Mouse (Mus musculus) heart, embryonic 11.5 days (tissue): ENCODE measurements around the gene Mlf1. TPM values are rescaled to one million over a fixed set of nuclear protein-coding genes. Genes with fewer than 3 reads are reported as not detected.

Experiments used
- ATAC-seq: fragments of 200-750 bp; cut with Nextera tagmentation; replicated peaks from 2 replicates; pipeline ENCODE4 v1.8.0; 2017; ENCODE audit warnings: moderate library complexity; ENCODE audit not compliant: insufficient number of reproducible peaks, low FRiP score, low TSS enrichment
- H3K27ac ChIP-seq: fragments of 300-500 bp; sonication (generic); 2 replicates; pipeline ENCODE4 v1.5.1; 2014; ENCODE audit warnings: mild to moderate bottlenecking, low read depth, low read length
- H3K27me3 ChIP-seq: fragments of 300-500 bp; sonication (generic); 2 replicates; pipeline ENCODE4 v1.6.1; 2014; ENCODE audit warnings: mild to moderate bottlenecking, low read length, mixed read lengths; ENCODE audit not compliant: control insufficient read depth, insufficient read depth
- H3K36me3 ChIP-seq: fragments of 300-500 bp; sonication (generic); 2 replicates; pipeline ENCODE4 v1.6.1; 2014; ENCODE audit warnings: mild to moderate bottlenecking, low read length, moderate library complexity, mixed read lengths; ENCODE audit not compliant: control insufficient read depth, insufficient read depth
- H3K4me1 ChIP-seq: fragments of 300-500 bp; sonication (generic); 2 replicates; pipeline ENCODE4 v1.6.1; 2014; ENCODE audit warnings: low read length; ENCODE audit not compliant: control insufficient read depth, insufficient read depth
- H3K4me2 ChIP-seq: fragments of 300-500 bp; sonication (generic); 2 replicates; pipeline ENCODE4 v1.6.1; 2014; ENCODE audit warnings: mild to moderate bottlenecking, moderate library complexity
- H3K4me3 ChIP-seq: fragments of 300-500 bp; sonication (generic); 2 replicates; pipeline ENCODE4 v1.5.1; 2014; ENCODE audit warnings: low read depth, low read length
- H3K9ac ChIP-seq: fragments of 300-500 bp; sonication (generic); 2 replicates; pipeline ENCODE4 v1.6.1; 2014; ENCODE audit warnings: mild to moderate bottlenecking, low read depth, low read length, moderate library complexity
- H3K9me3 ChIP-seq: fragments of 300-500 bp; sonication (generic); replicated peaks from 2 replicates; pipeline ENCODE4 v1.6.1; 2016; ENCODE audit warnings: low read length; ENCODE audit not compliant: control insufficient read depth
- whole genome bisulfite sequencing: fragments of 180-500 bp; shearing (Covaris S2); extraction: QIAGEN DNeasy Blood & Tissue Kit; methylation state at CpG from one replicate; pipeline ENCODE4 v1.1.7; 2014; ENCODE audit not compliant: insufficient replicate concordance; 5-methylcytosine and 5-hydroxymethylcytosine counted together
- polyA plus RNA-seq: library from polyadenylated mRNA; unstranded; fragments of >200 nt; fragmentation: Nextera tagmentation; extraction: Ambion mirVana; gene quantifications from 2 replicates; pipeline ENCODE4 v1.2.1, GENCODE M21; 2014

Gene Mlf1
- polyA plus RNA-seq, 1 experiment from 2014 or later, result 57.9 TPM

GRCm38 (mm10) chr3:67352763-67353149, 21.1 kb upstream of the Mlf1 start:
- Histone ChIP-seq H3K4me3 (no peak overlapping the region), H3K36me3 (no peaks in the 10 kb centered on the region), H3K4me1 (no peaks in the 10 kb centered on the region), H3K9me3 (no peaks in the 10 kb centered on the region), H3K4me2 (no peak overlapping the region), H3K27me3 (no peaks in the 10 kb centered on the region), H3K9ac (no peak overlapping the region), H3K27ac (no peak overlapping the region)
- 88% methylated on average over 3 of the region's 3 CpGs for WGBS
- ATAC-seq, result no peak

GRCm38 (mm10) chr3:67358376-67358775, 15.5 kb upstream of the Mlf1 start:
- Histone ChIP-seq H3K27ac (no peak overlapping the region), H3K4me1 (no peaks in the 10 kb centered on the region), H3K27me3 (no peaks in the 10 kb centered on the region), H3K4me2 (no peak overlapping the region), H3K36me3 (no peaks in the 10 kb centered on the region), H3K9ac (no peak overlapping the region), H3K4me3 (no peak overlapping the region), H3K9me3 (no peaks in the 10 kb centered on the region)
- 86% methylated on average over 7 of the region's 7 CpGs for WGBS
- ATAC-seq, result no peak

GRCm38 (mm10) chr3:67366087-67366892, 7.6 kb upstream of the Mlf1 start:
- 67% methylated on average over 4 of the region's 4 CpGs for WGBS
- Histone ChIP-seq H3K27ac (no peak overlapping the region), H3K36me3 (no peaks in the 10 kb centered on the region), H3K9me3 (no peaks in the 10 kb centered on the region), H3K4me2 (no peak overlapping the region), H3K9ac (no peak overlapping the region), H3K4me1 (0 out of 2 replicates have a peak, but pooled peaks cover 4% of the 10 kb centered on the region), H3K4me3 (no peak overlapping the region), H3K27me3 (no peaks in the 10 kb centered on the region)
- no peak for ATAC-seq

- H3K36me3 ChIP-seq, result no peaks in the 10 kb centered on the region
- no peak overlapping the region for H3K4me3 ChIP-seq
- no peak overlapping the region for H3K4me2 ChIP-seq
- H3K27ac ChIP-seq, result no peak overlapping the region
- 0 out of 2 replicates have a peak, but pooled peaks cover 4% of the 10 kb centered on the region for H3K4me1 ChIP-seq
- ATAC-seq, result no peak
- H3K27me3 ChIP-seq, result no peaks in the 10 kb centered on the region
- H3K9me3 ChIP-seq, result no peaks in the 10 kb centered on the region
- 76% methylated on average over 6 of the region's 6 CpGs for WGBS
- no peak overlapping the region for H3K9ac ChIP-seq
Observed at GRCm38 (mm10) chr3:67367481-67367880, 6.4 kb upstream of the Mlf1 start.

GRCm38 (mm10) chr3:67369407-67370079, 4.4 kb upstream of the Mlf1 start:
- Histone ChIP-seq H3K9me3 (no peaks in the 10 kb centered on the region), H3K27me3 (no peaks in the 10 kb centered on the region), H3K36me3 (no peaks in the 10 kb centered on the region), H3K4me3 (no peak overlapping the region), H3K9ac (no peak overlapping the region), H3K27ac (no peak overlapping the region), H3K4me1 (peaks cover 7% of the 10 kb centered on the region; the same call in 1 of the 2 replicates), H3K4me2 (no peak overlapping the region; the same call in 1 of the 2 replicates)
- WGBS, result 64% methylated on average over 5 of the region's 5 CpGs
- ATAC-seq, result no peak

GRCm38 (mm10) chr3:67372194-67372593, 1.7 kb upstream of the Mlf1 start:
- WGBS, result 59% methylated on average over 4 of the region's 4 CpGs
- H3K4me3 ChIP-seq, result no peak overlapping the region
- H3K27me3 ChIP-seq, result no peaks in the 10 kb centered on the region
- no peaks in the 10 kb centered on the region for H3K9me3 ChIP-seq
- H3K4me2 ChIP-seq, result no peak overlapping the region
- H3K27ac ChIP-seq, result peak overlapping the region; percentile 46; the same call in 1 of the 2 replicates
- H3K9ac ChIP-seq, result no peak overlapping the region
- ATAC-seq, result no peak
- no peaks in the 10 kb centered on the region for H3K36me3 ChIP-seq
- peaks cover 7% of the 10 kb centered on the region; the same call in 1 of the 2 replicates for H3K4me1 ChIP-seq

- Histone ChIP-seq H3K4me2 (no peak overlapping the region), H3K4me3 (no peak overlapping the region), H3K36me3 (no peaks in the 10 kb centered on the region), H3K4me1 (peaks cover 7% of the 10 kb centered on the region; the same call in 1 of the 2 replicates), H3K27ac (no peak overlapping the region), H3K9ac (no peak overlapping the region), H3K9me3 (no peaks in the 10 kb centered on the region), H3K27me3 (no peaks in the 10 kb centered on the region)
- WGBS, result 39% methylated on average over 5 of the region's 5 CpGs
- no peak for ATAC-seq
Observed at GRCm38 (mm10) chr3:67372781-67373180, 1.1 kb upstream of the Mlf1 start.

GRCm38 (mm10) chr3:67374360-67374778, 472 bp downstream of the Mlf1 start:
- Histone ChIP-seq H3K4me1 (peaks cover 3% of the 10 kb centered on the region; the same call in 1 of the 2 replicates), H3K27me3 (no peaks in the 10 kb centered on the region), H3K4me2 (peak overlapping the region; percentile 87), H3K9me3 (no peaks in the 10 kb centered on the region), H3K9ac (peak overlapping the region; percentile 69), H3K36me3 (no peaks in the 10 kb centered on the region), H3K4me3 (peak overlapping the region; percentile 56), H3K27ac (no peak overlapping the region)
- WGBS, result 34% methylated on average over 7 of the region's 7 CpGs
- no peak for ATAC-seq
